Mouse (Mus musculus) CD4-positive, CD25-positive, alpha-beta regulatory T cell, adult 2 months (primary cell): ENCODE results near the gene Hist1h2bq.
"Not testable (repeated sequence)": the region's sequence is repeated elsewhere in the genome, so short reads cannot be mapped to it uniquely, and the experiment has no call there.

ENCODE experiments used
- DNase-seq: peaks from one replicate; pipeline ENCODE4 v3.0.0-alpha.2; 2012; ENCODE audit warnings: low read depth, low spot score

Gene Hist1h2bq

GRCm38 (mm10) chr13:21810073-21810472 is at the start of gene Hist1h2bq, which contains the start of gene Hist1h2ao:
Hist1h2bq (minus strand) TSS chr13:21810197.
Hist1h2ao (plus strand) TSS chr13:21810465.
- DNase-seq, result not testable (repeated sequence)

- peak; percentile 38 for DNase-seq
These were observed 45.7 kb upstream of the Hist1h2bq start for GRCm38 (mm10) chr13:21855698-21856162.

GRCm38 (mm10) chr13:21855146-21855545 is 45.1 kb upstream of the Hist1h2bq start:
- peak; percentile 68 for DNase-seq

- DNase-seq, result no peak
These were observed 42.4 kb upstream of the Hist1h2bq start for GRCm38 (mm10) chr13:21852215-21852945.

- DNase-seq, result not testable (repeated sequence)
These were observed 40.7 kb upstream of the Hist1h2bq start for GRCm38 (mm10) chr13:21850696-21851095.

- no peak for DNase-seq
These were observed 37.9 kb upstream of the Hist1h2bq start for GRCm38 (mm10) chr13:21847883-21848282.

- not testable (repeated sequence) for DNase-seq
These were observed 36.4 kb upstream of the Hist1h2bq start for GRCm38 (mm10) chr13:21846356-21846755.

- not testable (repeated sequence) for DNase-seq
These were observed 30.5 kb upstream of the Hist1h2bq start for GRCm38 (mm10) chr13:21840508-21840907.

- DNase-seq, result not testable (repeated sequence)
These were observed 23.5 kb upstream of the Hist1h2bq start, which contains the start of the genes Hist1h2ap and Hist1h2br for GRCm38 (mm10) chr13:21833461-21833860. Hist1h2ap (minus strand) TSS chr13:21833507. Hist1h2br (plus strand) TSS chr13:21833743.

- not testable (repeated sequence) for DNase-seq
These were observed 21.7 kb upstream of the Hist1h2bq start, which contains the start of gene Hist1h4n for GRCm38 (mm10) chr13:21831418-21832394. Hist1h4n (minus strand) TSS chr13:21832196.

- DNase-seq, result no peak
These were observed 20.3 kb upstream of the Hist1h2bq start for GRCm38 (mm10) chr13:21830344-21830743.

GRCm38 (mm10) chr13:21828511-21828910 is 18.5 kb upstream of the Hist1h2bq start:
- no peak for DNase-seq

- not testable (repeated sequence) for DNase-seq
These were observed 10.3 kb upstream of the Hist1h2bq start for GRCm38 (mm10) chr13:21820082-21820890.

GRCm38 (mm10) chr13:21812092-21812491 is 2.1 kb upstream of the Hist1h2bq start:
- DNase-seq, result not testable (repeated sequence)

- not testable (repeated sequence) for DNase-seq
These were observed 1.5 kb upstream of the Hist1h2bq start, which contains the start of gene Hist1h4m for GRCm38 (mm10) chr13:21811539-21811938. Hist1h4m (plus strand) TSS chr13:21811746.

- DNase-seq, result not testable (repeated sequence)
These were observed 1.1 kb upstream of the Hist1h2bq start for GRCm38 (mm10) chr13:21811074-21811473.

- not testable (repeated sequence) for DNase-seq
These were observed 6.9 kb downstream of the Hist1h2bq start for GRCm38 (mm10) chr13:21803058-21803457.

- DNase-seq, result not testable (repeated sequence)
These were observed 12.8 kb downstream of the Hist1h2bq start for GRCm38 (mm10) chr13:21797163-21797562.

- DNase-seq, result no peak
These were observed 14.4 kb downstream of the Hist1h2bq start for GRCm38 (mm10) chr13:21795584-21795983.

- no peak for DNase-seq
These were observed 19.3 kb downstream of the Hist1h2bq start for GRCm38 (mm10) chr13:21790601-21791283.
